Mouse (Mus musculus) right cerebral cortex, postnatal 10 days (tissue): Measurements from ENCODE around the gene Immp2l.
"Not testable (repeated sequence)": the region's sequence is repeated elsewhere in the genome, so short reads cannot be mapped to it uniquely, and the experiment has no call there.

Experiments used
- DNase-seq, 2 experiments: peaks; one replicate each; pipeline ENCODE4 v3.0.0; 2021; ENCODE audit warnings: low spot score in 2 of 2

Gene Immp2l

GRCm38 (mm10) chr12:41668280-41668679, 644.4 kb downstream of the Immp2l start:
- no peak for DNase-seq

DNA sequence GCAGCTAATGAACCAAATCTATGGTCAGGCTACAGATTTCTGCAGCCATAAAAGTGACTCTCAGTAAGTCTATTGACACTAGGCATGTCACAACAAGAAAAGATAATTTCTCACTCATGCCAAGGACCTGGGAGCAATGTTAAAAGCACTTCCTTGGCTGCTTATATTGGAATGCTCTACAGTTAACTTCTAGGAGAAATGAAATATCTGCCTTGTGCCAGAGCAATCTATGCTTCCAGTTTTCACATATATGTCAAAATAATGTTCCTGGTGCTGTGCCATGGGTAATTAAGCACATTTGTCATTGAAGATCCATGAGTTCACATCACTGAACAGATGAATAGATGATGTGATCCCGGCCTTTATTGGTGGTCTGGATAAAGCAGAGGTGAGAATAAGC, 645.6 kb downstream of the Immp2l start:
- DNase-seq = no peak

- no peak for DNase-seq
Observed at GRCm38 (mm10) chr12:41674861-41675260, 651.0 kb downstream of the Immp2l start.

GRCm38 (mm10) chr12:41680141-41680540, 656.3 kb downstream of the Immp2l start:
- peak in 1 of 2 experiments; percentile 21 for DNase-seq

DNA sequence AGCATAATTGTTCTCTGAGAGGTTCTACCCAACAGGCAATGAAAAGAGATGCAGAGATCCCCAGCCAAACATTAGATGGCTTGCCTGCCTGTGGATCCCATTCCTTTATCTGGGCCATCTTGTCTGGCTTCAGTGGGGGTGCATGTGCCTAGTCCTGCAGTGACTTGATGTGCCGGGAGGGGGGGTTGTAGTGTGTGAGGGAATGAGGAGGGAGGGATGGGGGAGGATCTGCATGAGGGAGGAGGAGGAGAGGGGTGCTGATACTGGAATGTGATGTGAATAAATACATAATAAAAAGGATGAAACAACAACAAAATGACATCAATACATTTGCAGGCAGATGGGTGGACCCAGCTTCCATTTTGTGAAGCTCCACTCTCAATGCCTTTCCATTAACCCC, 658.3 kb downstream of the Immp2l start:
- DNase-seq = no peak

GRCm38 (mm10) chr12:41689809-41690208, 665.9 kb downstream of the Immp2l start:
- no peak for DNase-seq

DNA sequence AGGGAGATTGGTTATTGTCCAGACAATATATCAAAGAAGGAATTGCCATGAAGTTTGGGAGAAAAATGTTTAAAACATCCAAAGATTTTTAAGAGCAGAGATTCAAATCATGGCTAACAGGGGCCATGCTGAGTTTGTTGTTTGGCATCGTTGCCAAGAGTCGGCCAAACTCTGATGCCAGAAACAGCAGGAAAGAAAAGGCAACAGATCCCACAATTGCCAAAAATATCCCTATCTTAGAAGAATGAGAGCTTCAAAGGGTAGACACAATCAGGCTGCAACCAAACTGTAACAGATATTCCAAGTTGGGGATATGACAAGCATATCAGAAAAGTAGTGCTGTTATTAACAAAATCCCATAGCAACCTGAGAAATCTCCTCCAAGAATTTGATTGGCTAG, 686.7 kb downstream of the Immp2l start:
- DNase-seq = no peak

GRCm38 (mm10) chr12:41716946-41717345, 693.1 kb downstream of the Immp2l start:
- DNase-seq = no peak

GRCm38 (mm10) chr12:41724585-41724984, 700.7 kb downstream of the Immp2l start:
- no peak for DNase-seq

- no peak for DNase-seq
Observed at GRCm38 (mm10) chr12:41726720-41727119, 702.8 kb downstream of the Immp2l start.

- DNase-seq = peak; percentile 38 to 43
Observed at GRCm38 (mm10) chr12:41727221-41727620, 703.3 kb downstream of the Immp2l start.

DNA sequence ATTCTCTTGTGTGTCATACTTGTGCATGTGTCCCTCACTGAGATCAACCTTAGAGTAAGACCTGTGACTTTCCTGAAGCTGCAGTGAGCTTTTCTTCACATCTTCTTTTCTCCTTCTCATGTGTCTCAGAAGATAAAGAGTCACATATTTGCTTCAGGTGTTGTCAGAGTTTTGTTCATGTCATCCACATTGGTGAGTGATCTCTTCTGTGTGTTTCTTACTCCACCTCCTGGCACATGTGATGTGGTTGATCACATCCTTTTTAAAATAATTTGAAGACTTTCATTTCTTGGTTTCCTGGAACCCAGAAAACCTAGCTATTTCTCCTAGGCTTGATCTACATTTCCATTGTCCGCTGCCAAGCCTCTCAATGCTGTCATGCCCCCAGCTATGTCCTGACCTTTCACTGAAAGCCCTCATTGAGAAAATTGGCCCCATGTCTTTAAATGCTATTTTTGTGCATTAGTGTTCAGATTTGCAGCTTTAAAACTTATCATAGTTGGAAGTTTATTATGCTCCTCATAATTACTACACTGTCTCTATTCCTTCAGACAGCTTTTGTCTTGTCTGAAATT, 704.0 kb downstream of the Immp2l start:
- no peak for DNase-seq

GRCm38 (mm10) chr12:41728467-41728866, 704.6 kb downstream of the Immp2l start:
- DNase-seq = no peak

DNA sequence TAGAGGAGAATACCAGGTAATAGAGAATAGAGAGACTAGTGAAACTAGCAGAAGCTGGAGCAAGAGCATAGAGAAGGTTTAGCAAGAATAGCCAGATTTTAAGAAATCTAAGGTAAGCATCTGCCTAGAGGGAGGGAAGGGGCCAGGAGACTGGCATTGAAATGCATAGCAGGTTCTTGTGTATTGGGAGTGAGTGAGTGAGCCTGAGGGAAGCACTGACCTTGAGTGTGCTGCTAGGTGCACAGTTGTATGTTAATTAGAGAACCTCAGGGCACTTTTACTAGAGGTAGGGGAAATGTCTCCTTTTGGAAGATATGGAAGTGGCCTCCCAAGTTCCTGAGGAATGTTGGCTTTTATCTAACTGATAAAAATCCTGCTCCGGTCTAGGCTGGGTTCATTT, 705.9 kb downstream of the Immp2l start:
- DNase-seq = no peak

DNA sequence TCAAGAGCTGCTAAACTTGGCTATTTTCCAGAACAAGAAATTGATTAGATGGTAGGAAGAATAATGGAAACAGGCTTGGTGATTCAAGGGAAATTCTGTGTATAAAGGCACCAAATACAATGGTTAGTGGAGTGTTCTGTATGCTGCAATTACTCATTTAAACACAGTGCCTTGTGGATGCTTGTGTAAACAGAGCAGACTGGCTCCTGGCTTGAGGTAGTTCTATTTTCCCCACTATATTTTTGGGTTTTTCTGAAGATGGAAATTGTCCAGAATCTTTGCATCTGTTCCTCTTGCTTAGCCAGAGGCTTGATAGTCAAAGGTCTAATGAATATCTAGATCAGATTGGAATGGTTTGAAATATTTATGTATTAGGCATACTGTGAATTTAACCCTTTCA, 709.3 kb downstream of the Immp2l start:
- no peak for DNase-seq

- DNase-seq = peak; percentile 26 to 50
Observed at GRCm38 (mm10) chr12:41742887-41743286, 719.0 kb downstream of the Immp2l start.

GRCm38 (mm10) chr12:41763396-41763795, 739.5 kb downstream of the Immp2l start:
- peak in 1 of 2 experiments; percentile 21 for DNase-seq

DNA sequence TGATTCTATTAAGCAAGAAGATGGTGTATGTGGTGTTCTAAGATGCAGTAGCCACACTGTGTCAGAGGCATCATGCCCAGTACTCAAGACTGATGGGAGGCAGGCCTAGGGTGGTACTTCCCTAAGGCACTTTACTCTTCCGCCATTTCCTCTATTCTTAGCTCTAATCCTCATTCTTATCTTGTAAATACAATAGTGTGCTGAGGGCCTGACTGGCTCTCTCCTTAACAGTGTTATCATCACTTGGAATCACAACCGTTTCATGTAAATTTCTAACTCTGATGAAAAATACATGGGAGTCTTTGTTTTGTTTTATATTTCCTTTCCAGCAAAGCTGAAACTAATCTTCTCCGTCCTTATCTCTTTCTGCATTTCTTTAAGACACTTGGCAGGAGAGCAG, 750.1 kb downstream of the Immp2l start:
- no peak for DNase-seq

- no peak for DNase-seq
Observed at GRCm38 (mm10) chr12:41774623-41775323, 750.9 kb downstream of the Immp2l start.

DNA sequence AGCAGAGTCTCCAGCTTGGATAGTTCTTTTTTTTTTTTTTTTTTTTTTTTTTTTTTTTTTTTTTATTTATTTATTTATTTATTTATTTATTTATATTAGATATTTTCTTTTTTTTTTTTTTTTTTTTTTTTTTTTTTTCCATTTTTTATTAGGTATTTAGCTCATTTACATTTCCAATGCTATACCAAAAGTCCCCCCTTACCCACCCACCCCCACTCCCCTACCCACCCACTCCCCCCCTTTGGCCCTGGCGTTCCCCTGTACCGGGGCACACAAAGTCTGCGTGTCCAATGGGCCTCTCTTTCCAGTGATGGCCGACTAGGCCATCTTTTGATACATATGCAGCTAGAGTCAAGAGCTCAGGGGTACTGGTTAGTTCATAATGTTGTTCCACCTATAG, 753.9 kb downstream of the Immp2l start:
- DNase-seq = not testable (repeated sequence)

DNA sequence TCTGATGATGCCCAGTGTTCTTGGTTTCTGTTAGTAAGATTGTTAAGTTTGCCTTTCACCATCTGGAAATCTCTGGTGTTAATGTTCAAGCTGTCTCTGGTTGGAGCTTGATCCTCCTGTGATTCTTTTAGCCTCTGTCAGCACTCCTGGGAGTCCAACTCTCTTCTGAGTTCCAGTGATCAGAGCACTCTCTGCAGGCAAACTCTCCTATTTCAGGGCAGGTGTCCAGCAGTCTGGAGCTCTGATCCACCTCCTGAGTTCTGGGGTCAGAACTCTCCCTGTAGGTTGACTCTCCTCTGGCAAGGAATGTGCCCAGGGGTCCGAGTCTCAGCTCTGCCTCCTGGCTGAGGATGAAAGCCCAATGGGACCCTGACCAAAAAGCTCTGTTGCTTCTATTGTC, 769.8 kb downstream of the Immp2l start:
- DNase-seq = not testable (repeated sequence)

DNA sequence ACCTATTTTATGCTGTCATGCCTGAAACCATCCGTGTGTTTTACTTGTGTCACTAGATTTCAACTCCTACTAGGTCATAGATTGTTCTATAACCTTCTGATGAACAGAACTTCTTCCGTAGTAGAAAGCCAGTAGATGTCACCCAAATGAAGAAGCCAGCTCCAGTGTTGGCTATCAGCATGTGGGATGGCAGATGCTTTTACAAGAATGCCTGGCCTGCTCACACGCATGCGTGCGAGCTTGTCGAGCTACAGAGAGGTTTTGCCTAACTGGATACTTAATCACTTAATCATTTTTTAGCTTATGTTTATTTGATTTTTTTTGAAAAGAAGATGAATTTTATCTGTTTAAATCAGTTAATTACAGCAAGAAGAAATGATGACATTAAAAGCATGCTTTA, 805.6 kb downstream of the Immp2l start:
- DNase-seq = no peak

DNA sequence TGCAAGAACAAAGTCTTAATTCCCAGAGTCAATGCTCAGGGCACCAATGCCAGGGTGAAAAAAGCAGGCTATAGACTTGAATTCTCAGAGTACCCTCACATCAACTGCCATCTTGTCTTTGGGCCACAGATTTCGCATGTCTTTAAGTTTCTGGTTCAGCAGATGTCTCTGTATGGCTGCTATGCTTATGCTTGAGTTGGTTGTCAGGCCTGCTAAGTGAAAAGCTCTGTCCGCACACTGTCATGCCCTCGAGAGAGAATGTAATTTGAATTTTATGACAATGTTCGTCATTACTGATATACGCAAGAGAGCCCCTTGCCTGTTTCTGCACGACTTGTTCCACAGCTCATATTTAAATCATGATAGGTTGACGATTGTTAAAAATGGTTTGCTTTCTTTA, 807.8 kb downstream of the Immp2l start:
- no peak for DNase-seq

DNA sequence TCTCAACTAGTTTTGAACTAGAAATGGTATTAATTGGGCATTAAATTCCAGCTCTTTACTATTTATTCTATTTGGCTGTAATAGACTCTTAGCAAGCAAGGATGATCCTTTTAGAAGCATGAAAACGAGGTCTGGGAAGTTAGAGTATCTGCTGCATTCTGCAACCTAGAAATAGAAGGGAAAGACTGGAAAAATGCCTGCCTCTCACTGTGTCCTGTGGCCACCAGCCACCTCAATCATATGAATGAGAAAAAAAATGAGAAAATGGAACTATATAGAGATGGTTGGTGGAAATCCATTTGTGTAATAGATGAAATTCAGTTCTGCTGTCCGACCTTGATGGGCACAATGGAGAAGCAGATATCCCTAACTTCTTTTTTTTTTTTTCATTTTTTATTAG, 810.8 kb downstream of the Immp2l start:
- no peak for DNase-seq
